Mouse (Mus musculus): ENCODE measurements around the gene Vmn2r83. TPM values are rescaled to one million over a fixed set of nuclear protein-coding genes. Genes with fewer than 3 reads are reported as not detected.
A peak's percentile ranks its signal among the peaks of the same experiment; 100 is the strongest.

The Vmn2r83 gene
- polyA plus RNA-seq, 1 experiment from 2014 or later, result not detected

DNA sequence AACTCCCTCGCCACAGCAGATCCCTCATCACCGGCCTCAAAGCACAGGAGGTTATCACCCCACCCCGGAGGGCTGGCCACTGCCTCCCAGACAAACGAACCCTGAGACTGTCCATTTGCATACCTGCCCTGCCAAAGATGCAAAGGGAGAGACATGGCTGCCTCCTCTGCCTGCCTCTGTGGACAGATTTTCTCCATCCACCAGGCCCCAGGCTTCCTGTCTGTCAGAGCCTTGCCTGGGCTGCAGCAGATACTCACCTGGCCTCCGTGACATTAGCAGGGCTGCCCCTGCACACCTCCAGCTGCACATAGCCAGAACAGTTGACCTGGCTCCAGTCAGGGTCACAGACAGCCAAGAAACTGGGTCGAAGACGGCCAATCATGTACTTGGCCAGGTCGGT lies 61.7 kb downstream of the Vmn2r83 start:
- Histone ChIP-seq H3K4me2 (no peak overlapping the region), H3K27ac (no peak overlapping the region), H3K27me3 (no peaks in the 10 kb centered on the region), H3K9me3 (replicated peaks) (no peaks in the 10 kb centered on the region), H3K4me3 (replicated peaks) (no peak overlapping the region), H3K4me1 (peaks cover 19% of the 10 kb centered on the region), H3K36me3 (peaks cover 27% of the 10 kb centered on the region), H3K9ac (no peak overlapping the region)
- no peak for ATAC-seq (replicated peaks; ENCODE audit: low FRiP score)
- WGBS, result 70% methylated on average over 8 of the region's 8 CpGs

DNA sequence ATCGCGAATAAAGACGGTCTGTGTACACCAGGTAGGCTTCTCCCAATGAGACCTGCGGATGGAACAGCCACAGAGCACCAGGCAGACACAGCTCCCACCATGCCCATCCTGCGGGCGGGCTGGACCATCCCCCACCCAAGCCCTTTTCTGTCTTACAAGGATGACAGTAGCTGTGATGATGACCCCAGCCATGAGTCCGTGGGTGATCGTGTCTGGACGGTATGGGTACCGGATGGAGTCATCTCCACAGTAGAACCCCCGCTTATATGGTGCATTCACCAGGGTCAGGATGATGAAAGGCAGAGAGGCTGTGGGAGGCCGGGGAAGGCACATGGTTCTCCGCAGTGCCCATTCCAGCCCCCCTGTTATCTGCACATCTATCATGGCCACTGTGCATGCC lies 62.2 kb downstream of the Vmn2r83 start:
- no peak overlapping the region for H3K9ac ChIP-seq
- no peak for ATAC-seq (replicated peaks; ENCODE audit: low FRiP score)
- 91% methylated on average over 13 of the region's 13 CpGs for WGBS
- H3K36me3 ChIP-seq, result peaks cover 27% of the 10 kb centered on the region
- no peak overlapping the region for H3K4me2 ChIP-seq
- no peaks in the 10 kb centered on the region for H3K27me3 ChIP-seq
- H3K27ac ChIP-seq, result no peak overlapping the region
- no peak overlapping the region for H3K4me3 ChIP-seq (replicated peaks)
- H3K4me1 ChIP-seq, result peaks cover 19% of the 10 kb centered on the region
- no peaks in the 10 kb centered on the region for H3K9me3 ChIP-seq (replicated peaks)

DNA sequence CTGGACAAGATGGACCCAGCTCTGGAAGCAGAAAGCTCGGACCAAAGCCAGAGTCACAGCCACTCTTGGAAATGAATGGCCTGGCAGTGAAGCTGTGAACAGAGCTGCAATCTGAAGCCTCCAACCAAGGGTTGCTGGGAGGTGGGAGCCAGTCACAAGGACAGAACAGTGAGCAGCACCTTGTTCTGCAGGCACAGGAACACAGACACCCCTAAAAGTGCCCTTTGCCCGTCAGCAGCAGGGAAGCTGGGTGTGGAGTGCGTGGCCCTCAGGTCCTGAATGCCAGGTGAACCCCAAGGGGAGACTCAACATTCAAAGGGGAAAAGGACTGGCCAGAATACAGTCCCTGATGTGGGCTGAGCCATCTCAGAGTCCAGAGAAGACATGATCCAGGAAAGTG lies 63.1 kb downstream of the Vmn2r83 start:
- H3K4me1 ChIP-seq, result peaks cover 19% of the 10 kb centered on the region
- H3K9me3 ChIP-seq (replicated peaks), result no peaks in the 10 kb centered on the region
- H3K27me3 ChIP-seq, result no peaks in the 10 kb centered on the region
- H3K9ac ChIP-seq, result no peak overlapping the region
- 93% methylated on average over 3 of the region's 3 CpGs for WGBS
- no peak overlapping the region for H3K4me3 ChIP-seq (replicated peaks)
- peaks cover 20% of the 10 kb centered on the region; the same call in 1 of the 2 replicates for H3K36me3 ChIP-seq
- no peak overlapping the region for H3K27ac ChIP-seq
- no peak for ATAC-seq (replicated peaks; ENCODE audit: low FRiP score)
- no peak overlapping the region for H3K4me2 ChIP-seq

- Histone ChIP-seq H3K4me3 (replicated peaks) (peak overlapping the region; percentile 70), H3K4me2 (peak overlapping the region; percentile 77), H3K9ac (peak overlapping the region; percentile 68), H3K9me3 (replicated peaks) (no peaks in the 10 kb centered on the region), H3K27me3 (no peaks in the 10 kb centered on the region), H3K36me3 (peaks cover 10% of the 10 kb centered on the region), H3K4me1 (peaks cover 19% of the 10 kb centered on the region), H3K27ac (peak overlapping the region; percentile 84)
- peak; percentile 57 for ATAC-seq (replicated peaks; ENCODE audit: low FRiP score)
- WGBS, result 28% methylated on average over 3 of the region's 3 CpGs
Observed at GRCm38 (mm10) chr10:79532678-79533077, 64.1 kb downstream of the Vmn2r83 start.

DNA sequence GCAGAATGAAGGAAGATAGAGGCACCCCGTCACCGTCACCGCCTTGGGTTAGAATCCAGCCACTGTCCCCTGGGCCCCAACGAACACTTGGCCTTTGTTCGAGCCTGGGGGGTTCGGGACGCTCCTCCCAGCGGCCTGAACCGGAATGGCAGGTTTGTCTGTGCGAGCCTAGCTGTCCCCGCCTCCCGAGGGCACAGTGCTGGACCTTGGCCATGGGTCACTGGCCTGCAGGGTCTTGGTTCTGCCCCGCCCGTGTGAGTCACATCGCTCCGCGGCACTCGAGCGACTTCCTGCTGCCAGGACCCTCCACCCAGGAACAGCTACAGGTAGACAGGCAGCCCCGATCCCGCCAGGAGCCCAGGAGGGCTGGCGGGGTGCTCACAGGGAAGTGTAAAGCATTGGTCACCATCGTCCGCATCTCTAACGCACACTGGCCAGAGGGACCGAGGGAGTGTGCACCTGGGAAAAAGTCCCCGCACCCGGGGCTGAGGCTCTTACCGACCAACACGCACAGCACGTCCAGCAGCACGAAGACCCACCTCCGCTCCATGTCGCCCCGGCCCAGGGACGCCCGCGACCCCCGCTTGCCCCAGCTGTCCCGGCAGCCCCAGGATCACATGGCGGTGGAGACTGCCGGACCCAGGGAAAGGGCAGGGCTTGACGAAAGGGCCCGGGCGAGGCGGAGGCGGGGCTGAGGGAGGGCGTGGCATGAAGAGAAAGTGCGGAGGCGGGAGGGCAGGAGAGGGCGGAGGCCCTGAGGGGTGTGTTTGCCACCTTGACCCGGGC lies 64.8 kb downstream of the Vmn2r83 start, which contains the start of gene Plpp2:
Plpp2 (minus strand) TSS at position 671 of the 786 bp plus-strand sequence.
- Histone ChIP-seq H3K4me1 (peaks cover 19% of the 10 kb centered on the region), H3K36me3 (peaks cover 17% of the 10 kb centered on the region), H3K9ac (peak within 1 kb of the TSS; percentile 68), H3K9me3 (replicated peaks) (no peaks in the 10 kb centered on the region), H3K27ac (peak within 1 kb of the TSS; percentile 84), H3K4me3 (replicated peaks) (peak within 1 kb of the TSS; percentile 70), H3K27me3 (no peaks in the 10 kb centered on the region), H3K4me2 (peak within 1 kb of the TSS; percentile 77)
- ATAC-seq (replicated peaks; ENCODE audit: low FRiP score), result peak; percentile 86
- under 1% methylated on average over 52 of the region's 52 CpGs for WGBS

DNA sequence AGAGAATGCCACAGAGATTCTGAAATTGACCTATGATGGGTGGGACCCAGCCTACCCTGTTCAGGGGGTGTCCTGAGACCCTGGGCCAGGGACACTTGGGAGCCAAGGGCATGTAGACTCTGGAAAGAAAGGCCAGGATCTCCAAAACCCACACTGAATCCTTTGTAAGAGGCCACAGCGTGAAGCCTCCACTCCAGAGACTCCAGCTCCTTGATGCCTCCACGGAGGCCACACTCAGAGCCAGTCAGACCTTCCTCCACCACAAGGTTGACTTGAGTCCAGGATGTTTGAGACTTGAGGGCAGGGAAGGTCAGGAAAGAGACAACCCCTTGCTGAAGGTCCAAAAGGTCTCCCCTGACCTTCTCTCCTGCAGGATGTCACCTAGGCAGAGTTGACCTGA lies 65.9 kb downstream of the Vmn2r83 start:
- no peak overlapping the region for H3K4me3 ChIP-seq (replicated peaks)
- no peaks in the 10 kb centered on the region for H3K27me3 ChIP-seq
- H3K4me1 ChIP-seq, result peaks cover 19% of the 10 kb centered on the region
- peaks cover 21% of the 10 kb centered on the region for H3K36me3 ChIP-seq
- H3K4me2 ChIP-seq, result peak overlapping the region; percentile 77; the same call in 1 of the 2 replicates
- no peak for ATAC-seq (replicated peaks; ENCODE audit: low FRiP score)
- H3K9me3 ChIP-seq (replicated peaks), result no peaks in the 10 kb centered on the region
- no peak overlapping the region for H3K9ac ChIP-seq
- 87% methylated on average over 2 of the region's 2 CpGs for WGBS
- no peak overlapping the region for H3K27ac ChIP-seq

GRCm38 (mm10) chr10:79535431-79535830 lies 66.9 kb downstream of the Vmn2r83 start:
- peaks cover 26% of the 10 kb centered on the region for H3K36me3 ChIP-seq
- H3K9me3 ChIP-seq (replicated peaks), result no peaks in the 10 kb centered on the region
- no peak for ATAC-seq (replicated peaks; ENCODE audit: low FRiP score)
- no peaks in the 10 kb centered on the region for H3K27me3 ChIP-seq
- H3K27ac ChIP-seq, result no peak overlapping the region
- H3K4me1 ChIP-seq, result peaks cover 19% of the 10 kb centered on the region
- H3K4me3 ChIP-seq (replicated peaks), result no peak overlapping the region
- no peak overlapping the region for H3K9ac ChIP-seq
- WGBS, result 76% methylated on average over 1 of the region's 1 CpGs
- no peak overlapping the region for H3K4me2 ChIP-seq

GRCm38 (mm10) chr10:79536461-79537080 lies 68.0 kb downstream of the Vmn2r83 start:
- no peaks in the 10 kb centered on the region for H3K27me3 ChIP-seq
- peaks cover 19% of the 10 kb centered on the region for H3K4me1 ChIP-seq
- H3K9me3 ChIP-seq (replicated peaks), result no peaks in the 10 kb centered on the region
- 78% methylated on average over 12 of the region's 12 CpGs for WGBS
- ATAC-seq (replicated peaks; ENCODE audit: low FRiP score), result no peak
- H3K4me2 ChIP-seq, result no peak overlapping the region
- H3K27ac ChIP-seq, result no peak overlapping the region
- H3K36me3 ChIP-seq, result peaks cover 37% of the 10 kb centered on the region
- no peak overlapping the region for H3K9ac ChIP-seq
- H3K4me3 ChIP-seq (replicated peaks), result no peak overlapping the region

DNA sequence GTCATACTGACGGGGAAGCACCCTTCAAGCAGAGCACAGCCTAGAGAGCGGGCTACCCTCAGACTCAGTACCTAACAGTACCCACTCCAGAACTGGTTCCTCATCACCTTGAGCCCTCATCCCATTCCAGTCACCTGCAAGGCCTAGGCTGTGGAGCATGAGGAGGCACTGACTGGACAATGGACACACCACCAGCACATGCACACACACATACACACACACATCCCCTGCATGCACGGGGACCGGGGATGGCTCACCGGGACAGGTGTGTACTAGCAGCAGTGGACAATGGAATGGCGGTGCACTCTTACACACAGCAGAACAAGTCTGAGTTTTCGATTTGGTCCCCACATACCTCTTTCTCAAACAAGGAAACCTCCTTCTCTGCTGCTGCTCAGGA lies 68.7 kb downstream of the Vmn2r83 start:
- Histone ChIP-seq H3K4me3 (replicated peaks) (no peak overlapping the region), H3K4me2 (no peak overlapping the region), H3K27me3 (no peaks in the 10 kb centered on the region), H3K4me1 (peaks cover 18% of the 10 kb centered on the region), H3K9ac (no peak overlapping the region), H3K9me3 (replicated peaks) (no peaks in the 10 kb centered on the region), H3K27ac (no peak overlapping the region), H3K36me3 (peaks cover 44% of the 10 kb centered on the region)
- no peak for ATAC-seq (replicated peaks; ENCODE audit: low FRiP score)
- 95% methylated on average over 7 of the region's 7 CpGs for WGBS

DNA sequence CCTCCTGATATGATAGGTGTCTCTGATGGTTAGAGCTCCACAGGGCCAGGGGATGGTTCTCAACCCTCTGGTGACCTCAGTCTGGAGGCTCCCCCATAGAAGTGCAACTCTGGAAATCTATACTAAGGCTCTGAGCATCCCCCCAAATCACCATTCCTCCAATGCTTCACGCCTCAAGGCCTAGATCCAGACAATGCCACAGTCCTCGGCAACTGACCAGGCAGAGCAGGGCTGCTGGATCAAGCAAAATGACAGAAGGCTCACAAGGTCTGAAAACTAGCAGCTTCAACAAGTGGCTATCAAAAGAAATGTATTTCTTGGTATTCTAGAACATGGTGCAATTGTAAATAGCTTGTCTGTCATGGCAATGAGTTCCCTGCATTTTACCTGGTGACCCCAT lies 69.2 kb downstream of the Vmn2r83 start:
- Histone ChIP-seq H3K9ac (no peak overlapping the region), H3K4me3 (replicated peaks) (no peak overlapping the region), H3K4me1 (peaks cover 13% of the 10 kb centered on the region), H3K36me3 (peaks cover 49% of the 10 kb centered on the region), H3K27ac (no peak overlapping the region), H3K9me3 (replicated peaks) (no peaks in the 10 kb centered on the region), H3K27me3 (no peaks in the 10 kb centered on the region), H3K4me2 (no peak overlapping the region)
- WGBS, result 80% methylated on average over 2 of the region's 2 CpGs
- ATAC-seq (replicated peaks; ENCODE audit: low FRiP score), result no peak

GRCm38 (mm10) chr10:79538323-79538722 lies 69.8 kb downstream of the Vmn2r83 start:
- no peaks in the 10 kb centered on the region for H3K9me3 ChIP-seq (replicated peaks)
- ATAC-seq (replicated peaks; ENCODE audit: low FRiP score), result no peak
- no peak overlapping the region for H3K4me3 ChIP-seq (replicated peaks)
- no peak overlapping the region for H3K4me2 ChIP-seq
- H3K36me3 ChIP-seq, result peaks cover 55% of the 10 kb centered on the region
- H3K27me3 ChIP-seq, result no peaks in the 10 kb centered on the region
- peaks cover 8% of the 10 kb centered on the region; the same call in 1 of the 2 replicates for H3K4me1 ChIP-seq
- WGBS, result 88% methylated on average over 3 of the region's 3 CpGs
- no peak overlapping the region for H3K27ac ChIP-seq
- H3K9ac ChIP-seq, result no peak overlapping the region

DNA sequence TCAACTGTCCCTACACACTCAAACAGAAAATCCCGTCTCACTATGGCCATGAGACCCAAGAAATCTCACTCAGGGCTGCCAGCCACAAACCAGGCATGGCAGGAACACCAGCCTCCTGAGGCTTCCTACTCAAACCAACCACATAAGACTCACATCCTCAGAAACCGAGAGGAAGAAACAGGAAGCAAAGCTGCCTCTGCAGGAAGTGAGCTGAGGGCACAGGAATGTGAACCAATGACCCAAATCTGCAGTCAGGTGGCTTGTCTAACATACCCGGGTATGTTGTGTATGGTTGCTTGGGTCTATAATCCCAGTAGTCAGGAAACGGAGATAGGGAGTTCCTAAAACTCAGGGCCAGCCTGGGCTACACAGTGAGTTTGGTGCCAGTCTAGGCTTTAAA lies 70.3 kb downstream of the Vmn2r83 start:
- WGBS, result 59% methylated on average over 4 of the region's 4 CpGs
- no peaks in the 10 kb centered on the region for H3K9me3 ChIP-seq (replicated peaks)
- peaks cover 2% of the 10 kb centered on the region; the same call in 1 of the 2 replicates for H3K4me1 ChIP-seq
- H3K36me3 ChIP-seq, result peaks cover 60% of the 10 kb centered on the region
- no peak overlapping the region for H3K4me2 ChIP-seq
- no peak overlapping the region for H3K9ac ChIP-seq
- no peak overlapping the region for H3K27ac ChIP-seq
- no peaks in the 10 kb centered on the region for H3K27me3 ChIP-seq
- H3K4me3 ChIP-seq (replicated peaks), result no peak overlapping the region
- no peak for ATAC-seq (replicated peaks; ENCODE audit: low FRiP score)
